Mouse (Mus musculus): ENCODE data around the gene Hist2h2aa2. TPM values are rescaled to one million over a fixed set of nuclear protein-coding genes. Genes with fewer than 3 reads are reported as not detected.
"Not testable (repeated sequence)": the region's sequence is repeated elsewhere in the genome, so short reads cannot be mapped to it uniquely, and the experiment has no call there.

Gene Hist2h2aa2
- polyA plus RNA-seq, 1 experiment = 103 TPM

- not testable (repeated sequence) for H3K36me3 ChIP-seq (ENCODE audit: control insufficient read depth, insufficient read depth); H3K79me2 ChIP-seq (ENCODE audit: control insufficient read depth, insufficient read depth); H3K27me3 ChIP-seq (ENCODE audit: control insufficient read depth, insufficient read depth, insufficient read length)
- TF ChIP-seq POLR2AphosphoS2 (IDR thresholded peaks at IDR 0.05; ENCODE audit: insufficient read length, low read depth) (peak; percentile 91), POLR2A (IDR thresholded peaks at IDR 0.05; ENCODE audit: insufficient read length, low read depth) (peak; percentile 83)
- Histone ChIP-seq H3ac (ENCODE audit: control insufficient read depth, insufficient read length) (peak overlapping the region; percentile 59), H3K4me3 (peak overlapping the region; percentile 47), H3K4me2 (ENCODE audit: low read depth) (peak overlapping the region; percentile 96)
Observed at GRCm38 (mm10) chr3:96220131-96220764, 19.8 kb downstream of the Hist2h2aa2 start.

GRCm38 (mm10) chr3:96219661-96220130 lies 20.4 kb downstream of the Hist2h2aa2 start, which contains the start of the genes Bola1 and Hist2h2ab:
Gene Bola1, minus strand, starts transcription at chr3:96219709.
Gene Hist2h2ab, plus strand, starts transcription at chr3:96219865.
- peak within 1 kb of the TSS; percentile 59 for H3ac ChIP-seq (ENCODE audit: control insufficient read depth, insufficient read length)
- no peaks in the 10 kb centered on the region for H3K79me2 ChIP-seq (ENCODE audit: control insufficient read depth, insufficient read depth)
- no peak for TF ChIP-seq CEBPB (IDR thresholded peaks at IDR 0.05; ENCODE audit: insufficient read depth, poor library complexity, severe bottlenecking)
- peak in 1 of 3 experiments; percentile 27 for TF ChIP-seq MYOD1 (IDR thresholded peaks at IDR 0.05; ENCODE audit: control insufficient read depth in 1 of 3, insufficient read length in 2 of 3, low read depth in 2 of 3)
- peak; percentile 97 for TF ChIP-seq POLR2A (IDR thresholded peaks at IDR 0.05; ENCODE audit: insufficient read length, low read depth)
- TF ChIP-seq MYOG (IDR thresholded peaks at IDR 0.05; ENCODE audit: control insufficient read depth in 1 of 3, insufficient read depth in 1 of 3, insufficient read length in 2 of 3, low read depth in 2 of 3) = peak in 1 of 3 experiments; percentile 23
- peak; percentile 98 for TF ChIP-seq POLR2AphosphoS2 (IDR thresholded peaks at IDR 0.05; ENCODE audit: insufficient read length, low read depth)
- H3K36me3 ChIP-seq (ENCODE audit: control insufficient read depth, insufficient read depth) = no peaks in the 10 kb centered on the region
- H3K27me3 ChIP-seq (ENCODE audit: control insufficient read depth, insufficient read depth, insufficient read length) = no peaks in the 10 kb centered on the region
- H3K4me2 ChIP-seq (ENCODE audit: low read depth) = peak within 1 kb of the TSS; percentile 96
- H3K4me3 ChIP-seq = peak within 1 kb of the TSS; percentile 47

- H3ac ChIP-seq (ENCODE audit: control insufficient read depth, insufficient read length) = peak overlapping the region; percentile 59
- TF ChIP-seq MAX (IDR thresholded peaks at IDR 0.05; ENCODE audit: low read depth) (no peak), POLR2A (IDR thresholded peaks at IDR 0.05; ENCODE audit: insufficient read length, low read depth) (no peak), USF1 (IDR thresholded peaks at IDR 0.05; ENCODE audit: low read depth) (no peak), TCF12 (IDR thresholded peaks at IDR 0.05; ENCODE audit: insufficient read depth, poor library complexity, severe bottlenecking) (no peak), SRF (IDR thresholded peaks at IDR 0.05; ENCODE audit: control insufficient read depth, insufficient read length, low read depth) (no peak), REST (IDR thresholded peaks at IDR 0.05; ENCODE audit: insufficient read depth, insufficient read length) (no peak), E2F4 (IDR thresholded peaks at IDR 0.05; ENCODE audit: insufficient read depth) (no peak), MYOG (IDR thresholded peaks at IDR 0.05; ENCODE audit: control insufficient read depth in 1 of 3, insufficient read depth in 1 of 3, insufficient read length in 2 of 3, low read depth in 2 of 3) (no peak)
- H3K27me3 ChIP-seq (ENCODE audit: control insufficient read depth, insufficient read depth, insufficient read length) = no peaks in the 10 kb centered on the region
- no peaks in the 10 kb centered on the region for H3K79me2 ChIP-seq (ENCODE audit: control insufficient read depth, insufficient read depth)
- peak overlapping the region; percentile 47 for H3K4me3 ChIP-seq
- H3K36me3 ChIP-seq (ENCODE audit: control insufficient read depth, insufficient read depth) = no peaks in the 10 kb centered on the region
- H3K4me2 ChIP-seq (ENCODE audit: low read depth) = peak overlapping the region; percentile 96
Observed at GRCm38 (mm10) chr3:96219191-96219641, 20.9 kb downstream of the Hist2h2aa2 start.

- H3K4me2 ChIP-seq (ENCODE audit: low read depth) = no peak overlapping the region
- H3K4me3 ChIP-seq = no peak overlapping the region
- TF ChIP-seq TCF12 (IDR thresholded peaks at IDR 0.05; ENCODE audit: insufficient read depth, poor library complexity, severe bottlenecking) (no peak), SRF (IDR thresholded peaks at IDR 0.05; ENCODE audit: control insufficient read depth, insufficient read length, low read depth) (no peak), USF1 (IDR thresholded peaks at IDR 0.05; ENCODE audit: low read depth) (no peak), MAX (IDR thresholded peaks at IDR 0.05; ENCODE audit: low read depth) (no peak), POLR2AphosphoS2 (IDR thresholded peaks at IDR 0.05; ENCODE audit: insufficient read length, low read depth) (no peak), MYOG (IDR thresholded peaks at IDR 0.05; ENCODE audit: control insufficient read depth in 1 of 3, insufficient read depth in 1 of 3, insufficient read length in 2 of 3, low read depth in 2 of 3) (no peak), E2F4 (IDR thresholded peaks at IDR 0.05; ENCODE audit: insufficient read depth) (no peak)
- H3ac ChIP-seq (ENCODE audit: control insufficient read depth, insufficient read length) = no peak overlapping the region
- H3K27me3 ChIP-seq (ENCODE audit: control insufficient read depth, insufficient read depth, insufficient read length) = no peaks in the 10 kb centered on the region
- no peaks in the 10 kb centered on the region for H3K36me3 ChIP-seq (ENCODE audit: control insufficient read depth, insufficient read depth)
- H3K79me2 ChIP-seq (ENCODE audit: control insufficient read depth, insufficient read depth) = no peaks in the 10 kb centered on the region
Observed at GRCm38 (mm10) chr3:96209242-96209641, 30.8 kb downstream of the Hist2h2aa2 start.

GRCm38 (mm10) chr3:96207819-96208218 lies 32.3 kb downstream of the Hist2h2aa2 start:
- H3K4me2 ChIP-seq (ENCODE audit: low read depth) = no peak overlapping the region
- TF ChIP-seq CEBPB (IDR thresholded peaks at IDR 0.05; ENCODE audit: insufficient read depth, poor library complexity, severe bottlenecking) (no peak), TCF3 (IDR thresholded peaks at IDR 0.05; ENCODE audit: insufficient read length, low read depth) (no peak), USF1 (IDR thresholded peaks at IDR 0.05; ENCODE audit: low read depth) (no peak), REST (IDR thresholded peaks at IDR 0.05; ENCODE audit: insufficient read depth, insufficient read length) (no peak), POLR2A (IDR thresholded peaks at IDR 0.05; ENCODE audit: insufficient read length, low read depth) (no peak), MYOD1 (IDR thresholded peaks at IDR 0.05; ENCODE audit: control insufficient read depth in 1 of 3, insufficient read length in 2 of 3, low read depth in 2 of 3) (no peak), E2F4 (IDR thresholded peaks at IDR 0.05; ENCODE audit: insufficient read depth) (no peak), POLR2AphosphoS2 (IDR thresholded peaks at IDR 0.05; ENCODE audit: insufficient read length, low read depth) (no peak), MAX (IDR thresholded peaks at IDR 0.05; ENCODE audit: low read depth) (no peak), TCF12 (IDR thresholded peaks at IDR 0.05; ENCODE audit: insufficient read depth, poor library complexity, severe bottlenecking) (no peak), SRF (IDR thresholded peaks at IDR 0.05; ENCODE audit: control insufficient read depth, insufficient read length, low read depth) (no peak), MYOG (IDR thresholded peaks at IDR 0.05; ENCODE audit: control insufficient read depth in 1 of 3, insufficient read depth in 1 of 3, insufficient read length in 2 of 3, low read depth in 2 of 3) (no peak)

More at GRCm38 (mm10) chr3:96207819-96208218, 32.3 kb downstream of the Hist2h2aa2 start:
- H3ac ChIP-seq (ENCODE audit: control insufficient read depth, insufficient read length) = no peak overlapping the region
- no peak overlapping the region for H3K4me3 ChIP-seq
- H3K79me2 ChIP-seq (ENCODE audit: control insufficient read depth, insufficient read depth) = no peaks in the 10 kb centered on the region
- H3K36me3 ChIP-seq (ENCODE audit: control insufficient read depth, insufficient read depth) = no peaks in the 10 kb centered on the region
- H3K27me3 ChIP-seq (ENCODE audit: control insufficient read depth, insufficient read depth, insufficient read length) = no peaks in the 10 kb centered on the region

Data from myocyte (in vitro differentiated cells).